Mouse (Mus musculus): ENCODE results near the gene Ctxn1.
"Not testable (repeated sequence)": the region's sequence is repeated elsewhere in the genome, so short reads cannot be mapped to it uniquely, and the experiment has no call there.

Gene Ctxn1

DNA sequence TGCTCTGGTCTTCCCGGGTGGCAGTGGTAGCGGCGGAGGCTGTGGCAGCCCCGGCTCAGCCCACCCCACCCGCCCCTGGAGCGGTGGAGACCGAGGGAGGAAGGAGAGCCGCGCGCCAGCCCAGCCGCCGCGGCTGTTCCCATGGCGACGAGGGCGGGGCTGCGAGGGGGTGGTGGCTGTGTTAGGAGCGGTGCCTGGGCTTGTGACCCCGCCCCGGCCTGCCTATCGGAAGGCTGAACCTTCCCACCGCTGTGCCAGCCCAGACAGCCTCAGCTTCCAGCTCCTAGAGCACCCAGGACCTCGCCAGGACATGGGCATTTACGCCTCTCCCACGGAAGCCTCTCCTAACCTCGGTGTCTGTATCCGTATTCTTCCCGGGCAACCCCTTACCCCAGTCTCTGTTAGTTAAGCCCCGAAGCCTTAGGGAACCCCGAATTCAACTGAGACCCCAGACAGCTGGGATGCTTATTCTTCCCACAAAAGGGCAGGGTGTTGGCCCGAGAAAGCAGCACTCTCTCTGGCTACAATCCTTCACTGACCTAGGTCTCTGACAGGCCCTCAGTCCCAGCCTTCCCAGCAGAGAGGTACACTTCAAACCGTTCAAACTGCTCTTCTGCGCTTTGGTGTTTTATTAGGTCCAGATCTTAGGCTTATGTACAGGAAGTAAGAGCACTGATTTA, at the start of gene Ctxn1:
Ctxn1 (minus strand) TSS at position 150 of the 680 bp plus-strand sequence.
- DNase-seq (ENCODE audit: low spot score in 2 of 2) = peak; percentile 86 to 91

DNA sequence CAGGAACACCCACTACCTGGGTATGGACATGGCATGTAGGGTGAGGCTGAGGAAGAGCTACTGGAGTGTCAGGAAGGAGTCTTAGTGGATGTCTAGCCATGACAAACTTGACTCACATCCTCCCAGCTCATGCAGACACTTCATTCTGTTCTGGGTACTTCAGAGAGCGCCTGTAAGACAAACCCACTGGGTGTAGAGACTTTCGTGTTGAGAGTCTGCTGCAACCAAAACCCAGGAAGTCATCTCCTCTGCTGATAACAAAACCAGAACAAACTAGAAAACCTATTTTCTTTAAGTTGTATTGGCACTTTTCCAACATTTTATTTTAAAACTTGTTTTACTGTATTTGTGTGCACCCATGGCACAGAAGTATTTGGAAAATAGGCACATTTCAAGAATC, 46.8 kb upstream of the Ctxn1 start:
- DNase-seq (ENCODE audit: low spot score in 2 of 2) = no peak

DNA sequence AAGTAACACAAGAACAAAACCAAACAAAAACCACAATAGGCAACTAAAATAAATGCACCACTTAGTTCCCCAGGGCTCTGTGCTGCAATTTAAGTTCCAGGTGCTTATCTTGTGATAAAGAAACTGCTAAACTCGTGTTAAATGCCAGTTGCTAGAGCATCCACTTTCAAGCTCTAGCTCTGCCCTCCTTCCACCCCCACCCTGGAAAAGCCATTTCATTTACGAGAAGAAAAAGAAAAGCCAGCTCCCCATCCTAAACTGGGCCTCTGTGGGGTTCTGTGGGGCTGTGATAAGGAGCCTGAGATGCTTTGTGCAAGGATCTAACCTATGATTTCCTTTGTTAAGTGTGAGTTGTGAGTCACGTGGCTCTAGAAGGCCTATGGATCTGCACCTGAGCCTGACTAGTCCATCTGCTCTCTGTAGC, 45.1 kb upstream of the Ctxn1 start:
- no peak for DNase-seq (ENCODE audit: low spot score in 2 of 2)

DNA sequence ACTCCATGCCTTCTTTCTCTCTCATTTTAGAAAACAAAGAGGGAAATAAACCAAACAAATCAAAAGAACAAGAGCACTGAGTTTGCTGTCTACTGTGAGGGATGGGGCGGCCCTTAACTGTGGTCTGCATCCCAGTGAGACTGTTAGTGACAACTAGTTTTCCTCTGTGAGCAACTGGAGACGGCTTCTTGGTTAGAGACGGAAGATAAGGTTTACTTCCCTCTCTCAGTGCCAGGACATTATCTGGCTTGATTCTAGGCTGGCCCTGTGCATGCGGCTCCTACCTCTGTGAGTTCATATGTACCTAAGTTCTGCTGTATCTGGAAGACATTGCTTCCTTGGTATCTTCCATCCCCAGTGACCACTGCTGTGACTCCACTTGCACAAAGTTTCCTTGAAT, 38.7 kb upstream of the Ctxn1 start:
- DNase-seq (ENCODE audit: low spot score in 2 of 2) = no peak

DNA sequence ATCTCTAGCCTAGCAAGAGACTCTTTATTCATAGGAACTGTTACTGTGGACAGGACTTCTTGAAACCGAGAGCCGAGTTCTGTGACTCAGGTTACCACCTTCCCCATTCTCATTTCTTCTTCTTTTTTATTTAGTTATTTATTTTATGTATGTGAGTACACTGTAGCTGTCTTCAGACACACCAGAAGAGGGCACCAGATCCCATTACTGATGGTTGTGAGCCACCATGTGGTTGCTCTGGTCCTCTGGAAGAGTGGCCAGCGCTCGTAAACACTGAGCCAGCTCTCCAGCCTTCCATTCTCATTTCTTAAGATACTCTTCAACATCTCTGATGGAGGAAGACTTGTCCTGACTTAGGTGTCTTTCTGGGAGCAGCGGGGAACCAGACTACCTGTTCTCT, 33.7 kb upstream of the Ctxn1 start:
- DNase-seq (ENCODE audit: low spot score in 2 of 2) = no peak

DNA sequence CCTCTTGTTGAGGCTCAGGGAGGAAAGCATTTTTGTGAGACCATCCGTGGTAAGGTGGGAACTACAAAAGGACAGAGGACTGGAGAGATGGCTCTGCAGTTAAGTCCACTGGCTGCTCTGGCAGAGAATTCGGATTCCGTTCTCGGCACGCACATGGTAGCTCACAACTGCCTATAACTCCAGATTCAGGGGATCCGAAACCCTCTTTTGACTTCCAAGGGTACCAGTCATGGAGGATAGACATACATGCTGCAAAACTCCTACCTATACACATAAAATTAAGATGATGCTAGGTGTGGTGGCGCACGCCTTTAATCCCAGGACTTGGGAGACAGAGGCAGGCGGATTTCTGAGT, 17.0 kb upstream of the Ctxn1 start:
- no peak for DNase-seq (ENCODE audit: low spot score in 2 of 2)

DNA sequence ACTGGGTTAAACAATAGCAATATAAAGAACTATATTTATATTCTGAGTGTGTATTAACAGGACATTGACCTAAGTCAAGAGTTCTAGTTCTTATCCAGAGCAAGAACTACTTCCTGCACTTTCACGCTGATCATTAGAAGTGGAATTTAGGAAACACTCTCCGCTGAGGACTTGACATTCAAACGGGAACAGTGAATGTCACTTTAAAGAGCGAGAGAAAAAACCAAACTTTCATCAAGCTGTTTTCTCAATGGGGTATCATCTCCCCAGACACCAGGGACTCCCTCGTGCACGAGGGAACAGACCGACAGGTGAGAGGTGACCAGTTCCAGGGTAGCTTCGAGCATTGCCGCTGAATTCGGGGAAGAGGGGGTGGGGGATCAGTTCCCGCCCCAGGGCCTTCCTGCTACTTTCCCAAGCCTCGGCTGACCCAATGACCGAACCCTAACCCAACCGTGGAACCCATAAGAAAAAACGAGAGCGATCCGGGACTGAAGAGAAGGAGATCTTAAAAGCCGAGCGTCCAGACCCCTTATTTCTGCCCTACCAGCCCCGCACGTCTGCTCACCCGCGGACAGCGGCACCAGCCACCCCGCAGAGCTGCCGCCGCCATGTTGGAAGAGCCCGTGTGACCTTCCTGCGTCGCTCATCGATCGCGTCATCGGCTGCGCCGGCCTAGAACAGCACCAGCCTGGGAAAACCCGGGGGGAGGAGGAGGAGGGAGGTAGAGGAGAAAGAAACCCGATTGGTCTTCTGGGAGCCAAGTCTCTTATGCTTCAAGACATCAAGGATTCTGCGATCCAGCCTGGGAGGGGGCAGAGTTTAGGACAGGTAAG, 16.4 kb upstream of the Ctxn1 start, which contains the start of gene Timm44:
Timm44 (minus strand) TSS at position 639 of the 836 bp plus-strand sequence.
- peak; percentile 92 for DNase-seq (ENCODE audit: low spot score in 2 of 2)

DNA sequence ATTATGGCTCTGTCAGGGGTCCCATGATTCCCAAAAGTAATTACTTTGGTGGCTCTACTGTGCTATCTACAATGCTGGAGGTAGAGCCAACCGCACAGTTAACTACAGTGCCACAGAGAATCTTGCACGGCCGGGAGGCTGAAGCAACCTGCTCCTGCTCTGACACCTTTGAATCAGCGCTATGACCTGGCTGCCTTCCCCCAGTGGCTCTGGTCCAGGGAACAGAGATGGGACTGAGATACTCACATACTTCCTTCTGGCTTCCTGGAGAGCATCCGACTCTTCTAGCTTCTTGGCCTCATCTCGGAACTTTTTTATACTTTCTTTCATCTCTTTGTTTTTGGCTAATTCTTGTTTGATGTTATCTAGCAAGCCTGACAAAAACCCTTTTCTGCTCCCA, 10.5 kb upstream of the Ctxn1 start:
- DNase-seq (ENCODE audit: low spot score in 2 of 2) = no peak

DNA sequence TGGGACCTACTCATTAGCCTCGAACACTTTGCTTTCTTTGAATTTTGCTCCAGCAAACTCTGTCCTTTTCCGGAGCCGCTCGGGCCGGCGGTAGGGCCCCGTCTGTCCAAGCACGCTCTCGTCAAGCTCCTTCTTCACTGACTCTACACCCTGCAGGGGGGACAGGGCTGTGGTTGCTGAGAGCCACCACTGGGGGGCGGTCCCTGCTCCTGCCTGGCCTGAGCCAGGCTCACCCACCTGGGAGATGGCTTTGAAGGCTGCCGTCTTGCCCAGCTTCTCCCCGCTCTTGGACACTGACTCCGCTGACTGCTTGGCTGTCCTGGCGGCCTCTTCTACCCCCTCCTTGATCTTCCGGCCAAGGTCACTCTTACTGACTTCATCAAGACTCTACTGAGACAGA, 8.6 kb upstream of the Ctxn1 start:
- no peak for DNase-seq (ENCODE audit: low spot score in 2 of 2)

DNA sequence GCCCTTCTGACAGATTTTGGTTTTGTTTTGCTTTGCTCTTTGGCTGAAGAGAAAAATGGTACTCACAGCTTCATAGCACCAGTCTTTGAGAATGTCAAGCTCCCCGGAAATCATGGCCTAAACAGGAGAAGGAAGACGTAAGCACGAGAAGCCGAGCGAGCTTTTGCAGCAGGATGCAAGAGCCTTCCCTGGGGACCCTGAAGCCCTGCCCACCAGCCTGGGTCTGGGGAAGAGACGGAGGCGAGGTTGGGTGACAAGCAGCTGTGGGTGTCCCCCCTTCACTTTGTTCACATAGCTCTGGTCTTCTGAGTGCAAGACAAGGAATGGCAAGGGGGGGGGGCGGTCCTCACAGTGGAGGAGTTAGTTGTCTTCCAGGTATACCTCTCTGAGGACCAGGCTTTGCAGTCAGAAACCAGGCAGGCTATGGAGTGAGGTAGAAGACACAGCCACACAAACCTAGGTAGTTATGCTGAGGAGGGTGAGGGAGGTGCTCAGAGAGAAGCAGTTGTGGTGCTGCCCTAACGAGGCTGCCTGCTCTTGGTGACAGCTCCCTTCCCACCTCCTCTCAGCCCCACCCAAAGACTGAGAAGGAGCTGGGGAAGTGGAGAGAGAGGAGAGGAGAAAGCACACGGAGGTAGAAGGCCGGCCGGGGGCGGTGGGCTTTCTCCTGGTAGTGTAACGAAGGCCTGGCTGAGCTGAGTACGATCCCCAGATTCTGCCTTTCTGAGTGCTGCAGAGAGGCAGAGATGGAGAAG, 6.3 kb upstream of the Ctxn1 start:
- DNase-seq (ENCODE audit: low spot score in 2 of 2) = no peak

DNA sequence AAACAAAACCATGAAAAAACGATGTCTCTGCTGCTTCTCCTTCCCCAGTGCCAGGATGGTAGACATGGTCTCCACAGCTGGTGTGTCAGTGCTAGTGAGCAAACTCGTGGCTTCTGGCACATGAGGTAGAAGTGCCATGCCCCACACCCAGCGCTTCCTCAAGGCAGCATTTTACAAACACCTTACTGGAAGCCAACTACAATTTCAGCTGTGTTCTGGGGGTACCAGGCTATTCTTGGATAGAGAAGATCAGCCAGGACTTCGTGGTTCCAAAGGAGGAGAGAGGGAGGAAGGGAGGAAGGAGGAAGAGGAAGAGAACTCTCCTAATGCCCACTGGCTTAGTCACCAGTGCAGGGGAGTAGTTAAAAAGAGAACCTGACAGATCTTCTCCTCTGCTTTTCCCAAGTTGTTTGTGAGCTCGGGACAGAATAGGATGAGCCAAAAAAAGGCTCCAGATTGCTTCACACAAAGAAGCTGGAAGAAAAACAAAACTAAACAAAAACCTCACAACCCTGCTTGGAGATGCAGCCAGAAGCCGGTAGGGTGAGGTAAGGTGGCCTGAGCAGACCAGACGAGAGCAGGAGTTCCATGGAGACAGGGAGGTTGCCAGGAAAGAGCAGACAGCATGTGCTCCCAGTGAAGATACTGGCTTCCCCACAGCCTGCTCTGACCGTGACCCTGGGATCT, 4.2 kb upstream of the Ctxn1 start:
- peak in 1 of 2 experiments; percentile 20 for DNase-seq (ENCODE audit: low spot score in 2 of 2)

DNA sequence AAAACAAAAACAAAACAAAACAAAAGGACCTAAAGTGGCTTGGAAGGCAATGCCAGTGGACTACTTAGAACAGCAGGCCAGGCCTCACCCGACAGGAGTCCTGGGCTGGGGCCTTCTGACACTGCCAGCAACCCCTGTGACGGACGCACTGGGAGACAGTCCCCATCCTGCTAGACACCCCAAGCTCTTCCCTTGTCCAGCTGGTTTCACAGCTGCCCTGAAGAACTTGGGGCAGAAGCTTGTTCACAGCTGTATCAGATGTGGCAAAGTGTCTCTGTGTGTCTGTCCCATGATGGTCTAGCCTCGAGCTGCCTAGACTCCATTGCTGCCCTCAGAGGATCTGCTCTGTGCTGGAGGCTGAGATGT, 714 bp upstream of the Ctxn1 start:
- no peak for DNase-seq (ENCODE audit: low spot score in 2 of 2)

DNA sequence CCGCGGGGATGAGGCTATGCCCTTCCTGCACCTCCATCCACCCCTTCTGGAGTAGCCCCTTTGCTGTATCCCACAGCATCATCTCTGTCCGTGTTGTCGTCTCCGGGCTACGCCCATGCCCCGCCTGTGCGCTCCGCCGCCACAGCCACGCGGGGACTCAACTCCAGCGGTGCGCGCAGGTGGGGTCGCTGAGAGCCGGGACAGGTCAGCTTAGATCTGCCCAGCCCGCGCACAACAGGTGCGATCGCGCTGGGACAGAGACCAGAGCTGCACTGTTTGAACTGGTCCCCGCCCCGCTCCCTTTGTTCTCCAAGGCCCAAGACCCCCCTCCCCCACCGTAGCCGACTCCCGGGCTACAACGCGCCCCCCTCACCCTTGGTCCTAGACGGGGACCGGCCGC, 396 bp downstream of the Ctxn1 start:
- DNase-seq (ENCODE audit: low spot score in 2 of 2) = peak in 1 of 2 experiments; percentile 49

DNA sequence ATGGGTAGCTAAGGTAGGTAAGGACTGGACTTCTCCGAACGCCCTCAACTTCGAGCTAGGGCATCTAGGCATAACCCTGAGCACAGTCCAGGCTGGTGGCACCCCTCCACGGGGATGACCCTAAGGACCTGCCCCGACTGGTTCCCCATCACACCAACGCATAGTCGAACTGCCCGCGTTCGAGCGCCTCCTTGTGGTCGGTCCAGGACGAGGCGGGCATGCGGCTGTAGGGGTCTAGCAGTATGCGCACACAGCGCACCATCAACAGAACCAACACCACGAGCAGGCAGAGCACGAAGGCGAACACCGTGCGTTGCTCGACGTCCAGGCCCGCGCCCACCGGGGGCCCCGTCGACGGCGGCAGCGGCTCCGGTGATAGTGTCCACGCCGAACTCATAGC, 841 bp downstream of the Ctxn1 start:
- DNase-seq (ENCODE audit: low spot score in 2 of 2) = peak; percentile 80 to 85

DNA sequence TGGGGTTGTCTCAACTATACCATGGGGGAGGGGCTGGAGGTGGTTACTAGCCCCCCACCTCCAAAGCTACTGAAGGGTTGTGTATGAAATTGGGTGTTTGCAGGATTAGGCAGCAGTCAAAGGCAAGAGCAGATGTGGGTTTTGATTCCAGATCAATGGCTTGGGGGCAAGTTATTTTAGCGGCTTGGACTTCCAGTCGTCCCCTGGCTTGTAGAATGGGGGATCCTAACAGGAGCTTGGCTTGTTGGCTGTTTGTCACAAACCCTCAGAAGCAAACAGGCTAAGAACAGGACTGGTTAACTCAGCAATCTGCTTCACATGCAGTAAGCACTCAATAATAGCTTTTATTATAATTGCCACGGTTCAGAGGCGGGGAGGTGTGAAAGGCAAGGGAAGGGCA, 1.7 kb downstream of the Ctxn1 start:
- no peak for DNase-seq (ENCODE audit: low spot score in 2 of 2)

DNA sequence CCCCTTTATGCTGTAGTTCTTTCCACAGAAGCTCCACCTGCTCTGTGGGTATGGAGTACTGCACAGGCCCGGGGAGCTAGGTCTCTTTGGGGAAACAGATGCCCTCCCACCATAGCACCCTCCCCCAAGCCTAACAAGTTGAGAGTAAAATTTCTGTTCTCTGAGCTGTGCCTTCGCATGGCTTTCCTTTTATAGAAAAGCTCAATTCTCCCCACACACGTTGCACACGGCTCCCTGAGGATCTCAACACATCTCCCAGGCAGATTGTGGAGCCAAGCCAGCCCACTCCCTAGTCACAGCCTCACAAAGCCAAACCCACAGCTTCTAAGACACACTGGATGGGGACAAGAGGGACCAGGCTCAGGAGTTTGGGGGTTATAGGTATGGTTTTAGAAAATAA, 2.2 kb downstream of the Ctxn1 start:
- peak; percentile 73 to 82 for DNase-seq (ENCODE audit: low spot score in 2 of 2)

DNA sequence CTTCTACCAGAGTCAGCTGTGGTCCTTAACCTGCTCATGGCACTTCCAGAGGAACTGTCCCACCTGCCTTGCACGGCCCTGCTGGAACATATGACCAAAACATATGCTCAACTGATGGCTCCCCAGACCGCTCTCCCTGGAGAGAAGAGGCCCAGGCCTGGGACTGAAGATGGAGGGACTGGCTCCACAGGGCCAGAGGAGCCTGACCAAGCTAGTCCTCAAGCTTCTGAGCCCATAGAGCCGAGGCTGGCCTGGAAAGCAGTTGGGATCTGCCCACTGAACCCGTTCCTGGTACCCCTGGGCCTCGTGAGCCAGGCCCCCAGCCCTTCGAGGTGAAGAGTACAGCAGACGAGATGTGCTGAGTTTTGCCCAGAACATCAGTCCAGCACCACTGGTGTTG, 3.6 kb downstream of the Ctxn1 start:
- not testable (repeated sequence) for DNase-seq (ENCODE audit: low spot score in 2 of 2)

DNA sequence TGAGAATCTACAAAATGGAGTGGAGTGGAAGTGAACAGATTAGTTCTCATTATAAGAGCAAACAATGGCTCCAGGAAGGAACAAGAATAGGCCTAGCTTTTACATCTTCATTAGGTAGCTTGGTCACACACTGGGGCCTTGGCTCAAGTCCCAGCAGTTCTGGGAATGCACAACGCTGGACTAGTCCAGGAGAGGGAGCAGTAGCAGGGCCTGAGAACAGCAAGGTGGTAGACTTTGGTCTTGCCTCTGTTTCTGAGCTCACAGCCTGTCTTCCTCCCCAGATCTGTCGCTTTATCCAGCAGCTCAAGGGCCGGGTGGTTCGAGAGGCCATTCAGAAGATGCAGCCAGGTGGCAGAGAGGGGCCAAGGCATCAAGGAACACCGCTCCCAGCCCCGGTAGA, 5.1 kb downstream of the Ctxn1 start:
- DNase-seq (ENCODE audit: low spot score in 2 of 2) = peak in 1 of 2 experiments; percentile 49

DNA sequence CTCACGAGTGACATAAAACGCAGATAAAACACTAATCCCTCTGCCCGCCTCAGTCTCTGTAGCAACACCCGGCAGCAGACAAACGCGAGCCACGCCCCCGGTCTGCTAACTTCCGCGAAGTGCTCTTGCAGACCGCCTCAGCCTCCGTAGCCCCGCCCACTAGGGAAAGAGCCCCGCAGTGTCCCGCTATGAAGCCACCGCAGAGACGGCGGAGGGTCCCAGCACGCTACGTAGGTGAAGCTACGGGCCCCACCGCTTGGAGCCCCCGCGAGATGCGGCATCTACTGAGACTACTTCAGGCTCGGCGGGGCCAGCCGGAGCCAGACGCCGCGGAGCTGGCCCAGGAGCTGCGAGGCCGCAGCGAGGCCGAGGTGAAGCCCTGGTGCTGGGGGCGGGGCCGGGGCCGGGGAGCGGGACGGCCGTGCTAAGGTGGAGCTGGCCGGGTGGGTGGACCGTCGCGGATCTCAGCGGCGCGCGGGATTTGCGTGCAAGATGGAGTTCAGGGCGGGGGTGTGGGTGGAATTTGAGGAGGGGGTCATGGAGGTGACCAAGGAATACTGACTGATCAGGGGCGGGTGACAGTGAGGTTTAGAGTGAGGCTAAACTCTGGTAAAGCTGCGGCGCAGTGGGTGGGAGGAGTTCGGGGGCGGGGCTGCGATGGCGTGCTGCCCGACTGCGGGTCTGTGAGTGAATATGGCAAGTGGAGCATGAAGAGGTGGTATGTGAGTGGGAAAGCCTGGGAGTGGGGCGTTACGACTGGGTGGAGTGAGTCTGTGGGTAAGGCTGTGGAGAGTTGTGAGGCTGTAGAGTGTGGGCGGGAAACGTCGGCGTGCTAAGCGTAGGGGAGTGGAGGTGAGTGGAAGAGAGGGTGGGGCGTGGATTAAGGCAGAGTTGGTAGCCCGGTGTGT, 5.9 kb downstream of the Ctxn1 start, which contains the start of gene Snapc2:
Snapc2 (plus strand) TSS at position 147 of the 908 bp plus-strand sequence.
- peak; percentile 89 to 93 for DNase-seq (ENCODE audit: low spot score in 2 of 2)

DNA sequence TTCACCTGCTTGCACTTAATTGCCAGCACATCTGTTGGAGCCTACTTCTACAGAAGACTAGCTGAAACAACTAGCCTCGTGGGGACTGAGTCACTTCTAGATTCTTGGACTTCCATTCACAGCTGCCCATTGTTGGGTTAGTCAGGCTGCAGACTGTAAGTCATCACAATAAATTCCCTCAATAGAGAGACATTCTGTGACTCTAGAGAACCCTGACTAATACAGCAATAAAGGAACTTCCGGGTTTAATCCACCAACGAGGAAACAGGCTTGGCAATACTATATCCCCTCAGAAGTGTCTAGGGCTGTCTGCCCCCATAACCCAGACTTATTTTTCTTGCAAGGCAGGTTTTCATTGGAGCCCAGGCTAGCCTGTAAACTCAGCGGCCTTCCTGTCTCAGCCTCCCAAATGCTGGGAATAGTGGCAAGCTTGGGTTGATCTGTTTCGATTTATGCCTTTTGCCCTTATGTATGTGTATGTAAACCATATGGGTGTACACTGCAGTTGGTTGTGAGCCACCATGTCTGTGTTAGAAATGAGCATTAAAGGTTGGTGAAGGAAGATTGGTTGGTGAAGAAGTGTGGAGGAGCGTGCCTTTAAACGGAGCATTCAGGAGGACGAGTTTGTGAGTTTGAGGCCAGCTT, 6.8 kb downstream of the Ctxn1 start:
- no peak for DNase-seq (ENCODE audit: low spot score in 2 of 2)

All from frontal cortex, postnatal 14 days (tissue).